Mouse (Mus musculus) lung, adult 2 months (tissue): Measurements from ENCODE around the gene Npas3. TPM values are rescaled to one million over a fixed set of nuclear protein-coding genes. Genes with fewer than 3 reads are reported as not detected.

Experiments
- DNase-seq: peaks from one replicate; pipeline ENCODE4 v3.0.0; 2022
- H3K4me1 ChIP-seq: fragments of 200-500 bp; 2 replicates; pipeline ENCODE4 v1.6.1; 2011; ENCODE audit warnings: low read length; ENCODE audit not compliant: control insufficient read depth, insufficient read depth
- H3K4me3 ChIP-seq: fragments of 200-500 bp; replicated peaks from 2 replicates; pipeline ENCODE3; 2011; ENCODE audit warnings: low read depth, mild to moderate bottlenecking, control low read depth, low read length; ENCODE audit errors: extremely low read depth
- CTCF ChIP-seq: fragments of 200-500 bp; IDR thresholded peaks from 2 replicates; pipeline ENCODE4 v1.5.1; 2011; ENCODE audit warnings: mild to moderate bottlenecking, low read length, control low read depth; ENCODE audit not compliant: insufficient read depth
- POLR2A ChIP-seq: fragments of 200-500 bp; IDR thresholded peaks from 2 replicates; pipeline ENCODE4 v1.6.1; 2011; ENCODE audit warnings: low read depth, mild to moderate bottlenecking, control low read depth, low read length, borderline replicate concordance; ENCODE audit errors: extremely low read depth
- WGBS: fragments of 180-500 bp; shearing (Covaris S2); methylation state at CpG from one replicate; pipeline ENCODE4 v1.1.7; 2018; 5-methylcytosine and 5-hydroxymethylcytosine counted together
- polyA plus RNA-seq: library from polyadenylated mRNA; depleted of rRNA; stranded (reverse); fragments of >200 nt; gene quantifications from 2 replicates; pipeline ENCODE4 v1.2.3, GENCODE M21; 2012

Npas3 gene
- polyA plus RNA-seq, 1 experiment, result 0.05 TPM

DNA sequence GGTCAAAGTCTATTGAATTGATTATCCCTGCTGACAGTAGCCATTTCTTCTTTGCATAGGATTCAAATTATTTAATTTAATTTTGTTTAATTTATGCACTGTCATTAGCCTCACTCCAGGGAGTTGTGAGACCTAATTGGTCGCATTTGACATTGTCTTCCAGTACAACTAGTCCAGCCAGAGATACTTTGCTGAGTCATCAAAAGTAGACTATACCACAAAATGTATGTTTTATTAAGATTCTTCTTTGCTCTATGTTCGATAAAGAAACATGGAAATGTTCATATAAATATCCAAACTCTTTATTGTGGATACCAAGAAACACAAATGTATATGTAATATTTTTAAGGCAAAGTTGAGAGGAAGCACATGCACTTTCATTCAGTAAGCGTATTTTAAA, 446.8 kb downstream of the Npas3 start:
- TF ChIP-seq POLR2A, result no peak
- TF ChIP-seq CTCF, result no peak
- no peak for DNase-seq
- 91% methylated on average over 3 of the region's 3 CpGs for WGBS
- Histone ChIP-seq H3K4me3 (no peak overlapping the region), H3K4me1 (no peaks in the 10 kb centered on the region)

GRCm38 (mm10) chr12:53697645-53698044, 449.2 kb downstream of the Npas3 start:
- TF ChIP-seq CTCF, result no peak
- no peak for TF ChIP-seq POLR2A
- DNase-seq, result no peak
- H3K4me3 ChIP-seq, result no peak overlapping the region
- 84% methylated on average over 7 of the region's 7 CpGs for WGBS
- H3K4me1 ChIP-seq, result no peaks in the 10 kb centered on the region

GRCm38 (mm10) chr12:53698483-53699227, 450.2 kb downstream of the Npas3 start:
- WGBS, result 70% methylated on average over 9 of the region's 9 CpGs
- Histone ChIP-seq H3K4me3 (no peak overlapping the region), H3K4me1 (no peaks in the 10 kb centered on the region)
- DNase-seq, result no peak
- TF ChIP-seq POLR2A, result no peak
- no peak for TF ChIP-seq CTCF

- DNase-seq, result no peak
- 56% methylated on average over 6 of the region's 6 CpGs for WGBS
Measured at GRCm38 (mm10) chr12:53719896-53720295, 471.4 kb downstream of the Npas3 start.

GRCm38 (mm10) chr12:53722156-53722555, 473.7 kb downstream of the Npas3 start:
- no peak for TF ChIP-seq POLR2A
- no peak for TF ChIP-seq CTCF
- DNase-seq, result no peak
- 67% methylated on average over 7 of the region's 7 CpGs for WGBS

More at GRCm38 (mm10) chr12:53719896-53720295, 471.4 kb downstream of the Npas3 start:
- Histone ChIP-seq H3K4me1 (no peaks in the 10 kb centered on the region), H3K4me3 (no peak overlapping the region)
- TF ChIP-seq CTCF, result no peak
- no peak for TF ChIP-seq POLR2A

DNA sequence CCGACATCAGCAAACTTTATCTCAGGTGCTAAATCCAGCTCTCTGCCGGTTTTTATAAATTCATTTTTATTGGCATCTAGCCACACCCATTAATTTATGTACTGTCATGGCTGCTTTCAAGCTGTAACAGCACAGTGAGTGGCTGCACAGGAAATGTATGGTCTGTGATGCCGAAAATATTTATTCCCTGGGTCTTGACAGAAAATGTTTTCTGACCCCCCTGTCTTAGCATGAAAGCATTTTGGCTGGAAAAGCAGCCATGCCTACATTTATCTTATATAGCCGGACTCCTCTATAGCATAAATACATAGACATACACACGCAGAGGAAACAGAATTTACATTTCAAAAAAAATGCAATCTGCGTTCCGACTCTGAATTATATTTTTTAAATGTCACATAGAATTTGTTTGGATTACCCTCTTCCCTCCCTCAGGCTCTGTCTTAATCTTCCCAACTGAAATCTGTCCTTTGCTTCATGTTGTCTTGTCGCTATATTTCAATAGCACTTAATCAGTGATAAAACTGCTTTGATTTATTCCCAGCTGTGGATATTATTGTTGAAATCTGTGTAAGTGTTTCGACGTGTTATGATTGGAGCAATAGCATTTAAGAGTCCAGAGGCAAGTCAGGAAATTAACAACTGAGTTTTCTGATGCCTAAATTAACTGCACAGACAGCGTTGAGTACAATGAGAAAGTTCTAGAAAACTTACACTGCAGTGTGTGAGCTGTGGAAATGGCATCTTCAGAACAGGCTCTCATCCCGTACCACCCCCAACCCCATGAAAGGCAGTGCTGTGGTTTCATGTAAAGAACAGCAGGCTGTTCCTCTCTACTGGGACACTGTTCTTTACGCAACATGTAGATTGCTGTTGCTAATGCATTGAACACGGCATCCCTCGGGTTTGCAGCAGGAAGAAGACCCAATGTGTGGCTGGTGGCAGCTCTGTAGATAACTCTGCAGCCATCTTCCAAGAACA, 474.5 kb downstream of the Npas3 start:
- 57% methylated on average over 15 of the region's 15 CpGs for WGBS
- TF ChIP-seq CTCF, result no peak
- TF ChIP-seq POLR2A, result no peak
- no peak overlapping the region for H3K4me3 ChIP-seq
- no peak for DNase-seq
- no peaks in the 10 kb centered on the region for H3K4me1 ChIP-seq

More at GRCm38 (mm10) chr12:53722156-53722555, 473.7 kb downstream of the Npas3 start:
- no peak overlapping the region for H3K4me3 ChIP-seq
- no peaks in the 10 kb centered on the region for H3K4me1 ChIP-seq

DNA sequence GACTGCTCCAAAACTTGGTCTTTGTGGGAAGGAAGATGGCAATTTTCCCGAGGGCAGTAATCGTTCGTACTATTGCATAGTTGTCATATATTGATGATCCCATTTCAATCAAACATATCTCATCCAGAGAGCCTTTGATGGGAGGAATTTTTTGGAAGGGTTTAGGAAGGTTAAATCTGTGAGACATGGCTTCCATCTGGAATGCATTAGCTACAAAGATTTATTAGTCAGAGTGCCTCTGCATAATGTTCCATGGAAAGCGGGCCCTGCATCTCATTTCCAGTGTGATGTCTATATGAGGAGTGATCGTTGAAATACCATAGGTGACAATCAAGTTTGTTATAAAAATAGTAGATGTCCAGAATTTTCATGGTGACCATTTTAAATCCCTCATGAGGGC, 480.8 kb downstream of the Npas3 start:
- no peak for DNase-seq
- no peaks in the 10 kb centered on the region for H3K4me1 ChIP-seq
- WGBS, result 87% methylated on average over 5 of the region's 5 CpGs
- H3K4me3 ChIP-seq, result no peak overlapping the region
- TF ChIP-seq POLR2A, result no peak
- no peak for TF ChIP-seq CTCF

- Histone ChIP-seq H3K4me1 (no peaks in the 10 kb centered on the region), H3K4me3 (no peak overlapping the region)
- DNase-seq, result no peak
- 68% methylated on average over 16 of the region's 16 CpGs for WGBS
- TF ChIP-seq POLR2A (no peak), CTCF (no peak)
Measured at GRCm38 (mm10) chr12:53738549-53739292, 490.2 kb downstream of the Npas3 start.

DNA sequence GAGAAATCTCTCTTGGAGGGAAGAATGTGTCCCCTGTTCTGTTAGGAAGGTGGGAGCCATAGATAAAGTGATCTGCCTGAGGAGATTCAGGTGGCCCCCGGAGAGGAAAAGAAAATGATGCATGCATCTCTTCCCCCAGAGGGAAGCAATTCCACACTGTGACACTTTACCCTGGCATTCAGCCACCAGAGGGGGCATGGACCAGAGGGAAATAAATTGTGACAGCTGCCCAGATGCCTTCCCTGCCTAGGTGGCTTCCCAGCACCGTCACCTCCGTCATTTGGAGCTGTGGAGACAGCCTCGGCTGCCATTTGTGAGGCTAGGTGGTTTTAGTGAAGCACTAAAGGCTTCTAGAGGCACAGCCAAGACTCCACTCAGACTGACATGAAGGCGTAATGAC, 498.2 kb downstream of the Npas3 start:
- TF ChIP-seq POLR2A (no peak), CTCF (no peak)
- Histone ChIP-seq H3K4me3 (no peak overlapping the region), H3K4me1 (no peaks in the 10 kb centered on the region)
- WGBS, result 60% methylated on average over 5 of the region's 5 CpGs
- DNase-seq, result no peak

GRCm38 (mm10) chr12:53749375-53749774, 500.9 kb downstream of the Npas3 start:
- Histone ChIP-seq H3K4me3 (no peak overlapping the region), H3K4me1 (no peaks in the 10 kb centered on the region)
- 88% methylated on average over 4 of the region's 4 CpGs for WGBS
- DNase-seq, result no peak
- TF ChIP-seq CTCF (no peak), POLR2A (no peak)
